Mouse (Mus musculus): ENCODE measurements at regions not wholly inside any gene's neighbourhood (a gene's known extent, or its start where the extent isn't known, plus 50 kb on each side); places are given as distances from the start of the nearest gene placed in this dataset.

GRCm38 (mm10) chr9:79346371-79347096, 372.1 kb downstream of the Col12a1 start:
- in situ Hi-C loops (cut with MboI; ENCODE audit: low sequenced_read_pairs) = no loop called here

GRCm38 (mm10) chr9:79392020-79392419, 326.6 kb downstream of the Col12a1 start:
- in situ Hi-C loops (cut with MboI; ENCODE audit: low sequenced_read_pairs) = no loop called here

DNA sequence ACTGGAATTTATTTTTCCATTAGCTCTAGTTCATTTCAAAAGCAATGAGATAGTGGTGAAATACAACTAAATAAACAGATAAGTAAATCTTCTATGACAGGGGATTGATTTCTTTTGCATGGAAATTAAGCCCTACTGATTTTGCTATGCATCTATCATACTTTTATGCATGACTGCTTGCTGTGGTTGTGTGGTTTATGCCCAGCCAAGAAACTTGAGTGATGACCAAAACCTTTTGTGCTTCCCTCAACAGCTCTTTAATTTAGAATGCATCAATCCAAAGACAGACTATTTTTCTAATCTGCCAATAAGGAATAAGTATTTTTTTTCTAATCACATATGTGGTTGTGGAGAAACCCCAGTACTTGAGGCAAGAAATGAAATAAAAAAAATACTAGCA, 303.6 kb downstream of the Col12a1 start:
- in situ Hi-C loops (cut with MboI; ENCODE audit: low sequenced_read_pairs) = no loop called here

DNA sequence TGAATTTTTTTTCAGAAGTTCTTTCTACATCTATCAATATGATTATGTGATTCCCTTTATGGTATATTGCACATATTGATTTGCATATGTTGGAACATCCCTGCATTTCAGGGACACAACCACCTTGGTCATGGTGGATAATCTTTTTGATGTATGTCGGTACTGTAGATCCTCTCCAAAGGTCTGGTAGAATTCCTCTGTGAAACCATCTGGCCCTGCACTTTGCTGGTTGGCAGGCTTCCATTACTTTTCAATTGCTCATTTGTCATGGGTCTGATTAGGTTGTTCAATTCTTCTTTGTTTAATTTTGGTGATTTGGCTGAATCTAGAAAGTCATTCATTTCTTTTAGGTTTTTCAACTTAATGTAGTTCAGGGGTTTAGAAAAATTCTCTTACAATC, 288.2 kb downstream of the Col12a1 start:
- in situ Hi-C loops (cut with MboI; ENCODE audit: low sequenced_read_pairs) = no loop called here

- in situ Hi-C loops (cut with MboI; ENCODE audit: low sequenced_read_pairs) = no loop called here
These were observed 281.0 kb downstream of the Col12a1 start for GRCm38 (mm10) chr9:79437636-79438035.

- in situ Hi-C loops (cut with MboI; ENCODE audit: low sequenced_read_pairs) = no loop called here
These were observed 279.2 kb downstream of the Col12a1 start for GRCm38 (mm10) chr9:79439233-79439960.

GRCm38 (mm10) chr9:79455226-79455625, 263.4 kb downstream of the Col12a1 start:
- in situ Hi-C loops (cut with MboI; ENCODE audit: low sequenced_read_pairs) = no loop called here

DNA sequence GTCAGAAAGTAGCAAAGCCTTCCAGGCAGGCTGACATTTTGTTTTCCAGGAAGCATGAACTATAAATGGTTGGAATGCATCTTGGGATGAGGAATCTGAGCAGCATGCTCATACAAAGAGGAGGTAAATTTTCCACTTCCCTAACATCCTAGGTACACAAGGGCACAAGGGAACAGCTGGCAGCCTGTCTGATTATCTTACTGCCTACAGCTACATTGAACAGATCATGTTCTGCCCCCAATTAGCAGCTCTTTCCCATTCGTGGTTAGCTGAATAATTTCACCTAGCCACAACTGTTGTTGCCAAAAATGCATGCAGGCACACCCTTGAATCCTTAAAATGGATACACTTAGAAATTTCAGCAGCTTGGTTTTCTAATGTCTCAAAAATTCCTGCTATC, 239.5 kb downstream of the Col12a1 start:
- in situ Hi-C loops (cut with MboI; ENCODE audit: low sequenced_read_pairs) = no loop called here

GRCm38 (mm10) chr9:79500253-79500652, 218.4 kb downstream of the Col12a1 start:
- in situ Hi-C loops (cut with MboI; ENCODE audit: low sequenced_read_pairs) = no loop called here

DNA sequence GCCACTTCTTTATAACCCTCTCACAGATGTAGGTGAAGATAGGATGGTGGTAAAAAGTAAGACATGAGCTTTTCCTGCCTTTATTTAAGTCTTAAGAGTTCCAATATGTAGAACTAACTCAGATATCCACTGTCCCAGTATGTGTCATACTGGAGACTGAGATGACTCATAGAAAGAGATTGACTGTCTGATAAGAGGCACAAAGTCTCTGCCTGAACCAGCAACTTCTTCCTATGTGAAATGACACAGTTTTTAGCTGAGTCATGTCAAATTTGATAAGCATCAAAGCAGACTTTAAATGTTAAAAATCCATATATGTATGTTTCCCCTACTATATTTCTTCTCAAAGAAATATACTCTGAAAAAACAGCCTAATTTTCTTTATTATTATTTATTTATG, 216.6 kb downstream of the Col12a1 start:
- in situ Hi-C loops (cut with MboI; ENCODE audit: low sequenced_read_pairs) = no loop called here

DNA sequence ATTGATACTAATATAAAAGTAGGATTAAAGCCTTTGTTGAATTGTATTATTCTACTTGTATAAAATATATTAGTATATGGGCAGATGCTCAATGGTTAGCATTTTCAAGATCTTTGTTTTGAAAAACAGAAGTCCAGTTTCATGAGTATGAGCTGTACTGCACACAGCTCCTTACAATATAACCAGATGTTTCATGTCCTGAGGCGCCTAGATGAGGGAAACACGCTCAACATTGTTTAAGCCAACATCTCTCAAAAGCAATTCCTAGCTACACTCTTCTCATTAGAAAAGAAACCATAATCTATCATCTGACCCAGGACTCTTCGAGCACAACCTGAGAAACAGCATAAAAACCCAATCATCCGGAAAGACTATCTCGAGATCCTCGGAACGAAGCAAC, 202.2 kb downstream of the Col12a1 start:
- in situ Hi-C loops (cut with MboI; ENCODE audit: low sequenced_read_pairs) = no loop called here

GRCm38 (mm10) chr9:79517461-79517860, 201.2 kb downstream of the Col12a1 start:
- in situ Hi-C loops (cut with MboI; ENCODE audit: low sequenced_read_pairs) = no loop called here

DNA sequence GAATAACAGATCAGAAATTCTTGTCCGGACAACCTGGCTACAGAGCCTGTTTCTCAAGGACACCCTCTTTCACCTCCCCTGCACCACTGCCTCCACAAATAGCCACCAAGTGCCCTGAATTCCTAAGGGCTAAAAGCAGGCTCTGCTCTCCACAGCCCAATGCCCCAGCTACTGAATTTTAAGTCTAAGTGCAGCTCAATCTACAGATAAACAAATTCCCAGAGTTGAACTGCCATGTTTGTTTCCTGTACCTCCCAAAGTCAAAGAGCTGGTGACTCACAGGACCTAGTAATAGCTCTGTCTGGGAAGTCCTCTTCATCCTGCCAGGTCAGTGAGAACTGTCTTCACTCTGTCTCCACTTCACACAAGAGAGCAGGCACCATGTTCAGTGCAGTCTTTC, 200.0 kb downstream of the Col12a1 start:
- in situ Hi-C loops (cut with MboI; ENCODE audit: low sequenced_read_pairs) = no loop called here

GRCm38 (mm10) chr9:79520498-79520897, 198.1 kb downstream of the Col12a1 start:
- in situ Hi-C loops (cut with MboI; ENCODE audit: low sequenced_read_pairs) = no loop called here

DNA sequence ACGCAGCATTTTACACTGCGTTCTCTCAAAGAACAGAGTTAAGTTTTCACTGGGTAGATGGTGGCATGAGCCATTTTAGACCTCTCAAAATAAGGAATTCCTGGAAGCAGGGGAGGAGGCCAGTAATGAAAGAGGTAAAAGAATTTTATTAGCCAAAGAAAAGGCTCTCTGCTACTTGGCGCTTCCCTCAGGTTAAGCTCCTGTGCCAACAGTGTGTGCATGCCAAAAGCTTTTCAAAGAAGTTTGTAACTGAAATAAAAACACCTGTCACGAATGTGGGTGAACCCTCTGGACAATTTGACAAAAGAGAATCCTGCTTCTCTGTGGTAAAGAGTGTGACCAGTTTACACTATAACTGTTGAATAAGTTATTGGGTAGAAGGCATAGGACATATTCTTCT, 195.6 kb downstream of the Col12a1 start:
- in situ Hi-C loops (cut with MboI; ENCODE audit: low sequenced_read_pairs) = no loop called here

DNA sequence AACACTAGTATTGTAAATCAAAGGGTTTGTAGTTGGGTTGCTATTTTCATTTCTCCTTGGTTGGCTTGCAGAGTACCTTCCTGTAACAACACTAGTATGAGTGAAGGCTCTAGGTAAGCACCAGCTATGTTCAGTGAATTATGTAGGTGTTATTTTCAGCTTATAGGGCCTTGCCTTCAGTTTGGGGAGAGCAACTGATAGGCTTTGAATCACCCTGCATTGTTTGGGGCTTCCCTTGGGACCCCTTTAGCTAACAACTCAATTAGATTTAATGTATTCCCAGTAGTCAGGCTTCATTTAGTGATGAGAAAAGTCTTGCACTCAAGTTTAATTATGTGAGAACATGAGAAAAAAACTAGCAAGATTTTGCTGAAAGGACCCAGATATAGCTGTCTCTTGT, 193.6 kb downstream of the Col12a1 start:
- in situ Hi-C loops (cut with MboI; ENCODE audit: low sequenced_read_pairs) = no loop called here

DNA sequence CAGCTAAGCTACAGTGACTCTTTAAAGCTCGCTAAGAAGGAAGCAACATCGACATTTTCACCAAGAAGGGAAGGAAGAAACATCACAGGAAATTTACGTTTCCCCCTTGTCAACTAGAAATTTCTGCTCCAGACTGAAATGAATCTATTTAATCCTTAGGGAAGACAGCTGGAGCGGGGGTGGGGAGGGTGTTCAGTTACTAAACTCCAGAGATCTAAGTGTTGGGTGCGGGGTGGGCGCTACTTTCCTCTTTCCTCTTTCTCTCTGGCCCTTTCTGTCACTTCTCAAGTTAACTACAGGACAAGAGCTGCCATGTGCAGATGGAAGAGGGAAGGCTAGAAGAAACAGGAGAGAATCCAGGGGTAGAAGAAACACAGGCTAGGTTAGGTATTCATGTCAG, 192.2 kb downstream of the Col12a1 start:
- in situ Hi-C loops (cut with MboI; ENCODE audit: low sequenced_read_pairs) = no loop called here

DNA sequence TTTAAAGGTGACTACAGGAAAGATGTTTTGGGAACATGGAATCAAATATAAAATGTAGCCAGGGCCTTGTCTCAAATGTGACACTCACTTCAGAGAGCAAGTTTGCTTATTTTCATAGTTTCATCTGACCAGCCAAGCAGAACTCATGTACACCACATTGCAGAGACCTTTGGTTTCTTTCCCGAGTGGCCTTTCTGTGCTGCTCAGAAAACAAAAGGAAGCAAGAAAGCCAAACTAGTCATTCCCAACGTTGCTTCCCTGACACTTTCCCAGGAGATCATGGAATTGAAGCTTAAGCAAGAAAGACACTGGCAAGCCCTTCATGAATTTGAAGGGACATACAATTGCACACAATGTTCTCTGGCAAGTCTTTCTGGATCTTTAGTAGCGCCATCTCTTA, 191.3 kb downstream of the Col12a1 start:
- in situ Hi-C loops (cut with MboI; ENCODE audit: low sequenced_read_pairs) = no loop called here
